Mouse (Mus musculus) adrenal gland, adult 18-20 months (tissue): ENCODE results near the gene Mapk10. TPM values are rescaled to one million over a fixed set of nuclear protein-coding genes. Genes with fewer than 3 reads are reported as not detected.

Experiments
- DNase-seq, 2 experiments: peaks; one replicate each; pipeline ENCODE4 v3.0.0; 2021 to 2022; ENCODE audit warnings: low spot score in 2 of 2
- long read RNA-seq, 2 experiments: library from polyadenylated mRNA; stranded (forward); transcript quantifications; one replicate each; pipeline ENCODE4 v2.0.0; 2021
- total RNA-seq, 2 experiments: library from RNA; stranded (reverse); gene quantifications; 1 replicate in 1 of 2; 2 replicates in 1 of 2; pipeline ENCODE4 v1.2.3; 2021

Mapk10 gene
- 1 to 10 TPM; 5.7 to 9.8 TPM for total RNA-seq
- long read RNA-seq, experiment 1, full-length matches to known transcripts: 2 of 4 reads
- long read RNA-seq, experiment 1, partial matches to known transcripts: 0 of 4 reads
- long read RNA-seq, experiment 1, other reads (novel, unspliced or antisense): 2 of 4 reads
- long read RNA-seq, experiment 2, full-length matches to known transcripts: 1 of 5 reads
- long read RNA-seq, experiment 2, partial matches to known transcripts: 1 of 5 reads
- long read RNA-seq, experiment 2, other reads (novel, unspliced or antisense): 3 of 5 reads

GRCm38 (mm10) chr5:103211101-103211848 is at the start of gene Mapk10:
Gene Mapk10 (minus strand): TSS chr5:103211334.
- DNase-seq: peak; percentile 21 to 27

- DNase-seq: no peak
Observed at GRCm38 (mm10) chr5:103256144-103256543, 45.0 kb upstream of the Mapk10 start.

- no peak for DNase-seq
Observed at GRCm38 (mm10) chr5:103242430-103242829, 31.3 kb upstream of the Mapk10 start.

- DNase-seq: no peak
Observed at GRCm38 (mm10) chr5:103231822-103232221, 20.7 kb upstream of the Mapk10 start.

GRCm38 (mm10) chr5:103230334-103230733 is 19.2 kb upstream of the Mapk10 start:
- no peak for DNase-seq

- no peak for DNase-seq
Observed at GRCm38 (mm10) chr5:103229321-103229720, 18.2 kb upstream of the Mapk10 start.

- DNase-seq: no peak
Observed at GRCm38 (mm10) chr5:103221997-103222396, 10.9 kb upstream of the Mapk10 start.

- no peak for DNase-seq
Observed at GRCm38 (mm10) chr5:103210644-103211043, 490 bp downstream of the Mapk10 start.

- DNase-seq: no peak
Observed at GRCm38 (mm10) chr5:103210018-103210417, 1.1 kb downstream of the Mapk10 start.

GRCm38 (mm10) chr5:103209486-103209885 is 1.6 kb downstream of the Mapk10 start:
- no peak for DNase-seq

- no peak for DNase-seq
Observed at GRCm38 (mm10) chr5:103208869-103209268, 2.3 kb downstream of the Mapk10 start.

GRCm38 (mm10) chr5:103208021-103208511 is 3.1 kb downstream of the Mapk10 start:
- no peak for DNase-seq

- DNase-seq: no peak
Observed at GRCm38 (mm10) chr5:103197796-103198325, 13.3 kb downstream of the Mapk10 start.

GRCm38 (mm10) chr5:103194549-103194948 is 16.6 kb downstream of the Mapk10 start:
- DNase-seq: no peak

- DNase-seq: no peak
Observed at GRCm38 (mm10) chr5:103193700-103194099, 17.4 kb downstream of the Mapk10 start.

GRCm38 (mm10) chr5:103191577-103191976 is 19.6 kb downstream of the Mapk10 start:
- DNase-seq: no peak

GRCm38 (mm10) chr5:103184256-103184655 is 26.9 kb downstream of the Mapk10 start:
- no peak for DNase-seq

- no peak for DNase-seq
Observed at GRCm38 (mm10) chr5:103181622-103182021, 29.5 kb downstream of the Mapk10 start.

GRCm38 (mm10) chr5:103177010-103177409 is 34.1 kb downstream of the Mapk10 start:
- no peak for DNase-seq

- no peak for DNase-seq
Observed at GRCm38 (mm10) chr5:103175989-103176388, 35.1 kb downstream of the Mapk10 start.

GRCm38 (mm10) chr5:103174607-103175006 is 36.5 kb downstream of the Mapk10 start:
- DNase-seq: no peak

- DNase-seq: no peak
Observed at GRCm38 (mm10) chr5:103171207-103171606, 39.9 kb downstream of the Mapk10 start.
